Mouse (Mus musculus): ENCODE measurements around the gene Bicd1. TPM values are rescaled to one million over a fixed set of nuclear protein-coding genes. Genes with fewer than 3 reads are reported as not detected.
A peak's percentile ranks its signal among the peaks of the same experiment; 100 is the strongest.

Gene Bicd1
- total RNA-seq, 2 experiments from 2014 or later: 1.9 to 6.3 TPM

GRCm38 (mm10) chr6:149495925-149496324 is 87.2 kb downstream of the Bicd1 start:
- ATAC-seq (replicated peaks; ENCODE audit: low FRiP score, poor library complexity, severe bottlenecking): no peak

DNA sequence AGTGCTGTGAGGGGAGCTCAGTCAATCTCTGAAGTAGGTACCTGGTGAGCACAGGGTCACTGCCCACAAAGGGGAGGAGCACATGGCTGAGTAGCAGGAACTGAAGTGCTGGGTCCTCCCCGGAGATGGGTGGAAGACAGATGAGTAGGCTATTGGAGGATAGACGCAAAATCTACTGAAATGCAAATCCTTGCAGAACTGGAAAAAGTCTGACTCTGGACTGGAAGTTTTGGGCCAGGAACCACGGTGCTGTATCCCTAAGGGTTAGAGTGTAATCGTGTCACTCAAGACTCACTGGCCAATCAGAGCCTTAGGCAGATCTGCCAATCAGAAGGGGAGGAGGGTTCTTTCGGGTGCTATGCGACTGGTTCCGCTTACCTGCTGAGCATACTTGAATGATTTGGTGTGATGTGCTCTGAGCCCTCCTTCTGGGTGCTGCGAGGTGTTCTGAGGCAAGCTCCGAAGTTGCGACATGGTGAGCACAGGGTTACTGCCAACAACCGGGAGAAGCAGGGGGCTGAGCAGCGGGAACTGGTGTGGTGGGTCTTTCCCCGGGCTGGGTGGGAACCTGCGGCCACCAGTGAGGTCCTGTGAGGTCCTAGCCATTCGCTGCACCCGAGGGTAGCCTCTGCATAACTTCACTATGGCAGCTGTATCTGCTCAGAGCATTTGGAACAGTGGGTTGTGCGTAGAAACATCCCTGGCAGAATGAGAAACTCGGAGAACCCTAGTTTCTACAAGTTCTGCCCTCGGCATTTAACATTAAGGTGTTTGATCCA is 157.2 kb downstream of the Bicd1 start:
- ATAC-seq (replicated peaks; ENCODE audit: low FRiP score, poor library complexity, severe bottlenecking): peak; percentile 65

DNA sequence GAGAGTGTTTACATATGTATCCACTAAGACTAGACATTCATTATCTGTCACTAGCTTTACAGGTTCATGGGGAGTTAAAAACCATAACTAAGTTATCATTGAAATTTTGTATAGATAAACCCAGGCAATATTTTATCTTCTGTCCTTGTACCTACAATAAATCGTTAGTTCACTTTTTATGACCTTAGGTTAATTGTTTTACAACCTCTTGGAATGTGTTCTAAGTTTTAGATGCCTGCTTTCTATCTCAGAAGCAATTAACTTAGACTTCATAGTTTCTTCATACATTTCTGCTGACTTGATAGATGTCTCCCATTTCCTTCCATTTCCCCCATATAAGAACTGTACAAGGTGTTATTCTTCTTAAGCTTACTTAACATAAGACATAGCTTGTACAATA is 158.5 kb downstream of the Bicd1 start:
- no peak for ATAC-seq (replicated peaks; ENCODE audit: low FRiP score, poor library complexity, severe bottlenecking)

DNA sequence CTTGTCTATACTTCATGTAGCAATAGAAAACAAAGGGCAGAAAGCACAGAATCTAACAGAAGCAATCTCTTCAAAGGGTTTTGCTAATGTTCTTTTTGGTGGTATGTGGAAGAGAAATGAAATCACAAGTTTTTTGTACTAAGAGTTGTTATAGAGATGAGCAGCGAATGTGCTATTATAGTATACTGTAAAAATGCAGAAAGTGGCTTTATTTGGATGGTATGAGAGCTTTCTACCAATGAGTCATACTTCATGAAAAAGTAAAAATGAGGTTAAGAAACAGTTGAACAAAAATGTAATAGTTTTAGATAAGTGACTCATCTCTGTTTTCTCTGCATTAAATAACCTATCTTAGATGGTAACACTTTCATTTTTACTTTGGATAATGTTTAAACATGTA is 165.6 kb downstream of the Bicd1 start:
- ATAC-seq (replicated peaks; ENCODE audit: low FRiP score, poor library complexity, severe bottlenecking): no peak

GRCm38 (mm10) chr6:149580053-149580452 is 171.4 kb downstream of the Bicd1 start:
- no peak for ATAC-seq (replicated peaks; ENCODE audit: low FRiP score, poor library complexity, severe bottlenecking)

DNA sequence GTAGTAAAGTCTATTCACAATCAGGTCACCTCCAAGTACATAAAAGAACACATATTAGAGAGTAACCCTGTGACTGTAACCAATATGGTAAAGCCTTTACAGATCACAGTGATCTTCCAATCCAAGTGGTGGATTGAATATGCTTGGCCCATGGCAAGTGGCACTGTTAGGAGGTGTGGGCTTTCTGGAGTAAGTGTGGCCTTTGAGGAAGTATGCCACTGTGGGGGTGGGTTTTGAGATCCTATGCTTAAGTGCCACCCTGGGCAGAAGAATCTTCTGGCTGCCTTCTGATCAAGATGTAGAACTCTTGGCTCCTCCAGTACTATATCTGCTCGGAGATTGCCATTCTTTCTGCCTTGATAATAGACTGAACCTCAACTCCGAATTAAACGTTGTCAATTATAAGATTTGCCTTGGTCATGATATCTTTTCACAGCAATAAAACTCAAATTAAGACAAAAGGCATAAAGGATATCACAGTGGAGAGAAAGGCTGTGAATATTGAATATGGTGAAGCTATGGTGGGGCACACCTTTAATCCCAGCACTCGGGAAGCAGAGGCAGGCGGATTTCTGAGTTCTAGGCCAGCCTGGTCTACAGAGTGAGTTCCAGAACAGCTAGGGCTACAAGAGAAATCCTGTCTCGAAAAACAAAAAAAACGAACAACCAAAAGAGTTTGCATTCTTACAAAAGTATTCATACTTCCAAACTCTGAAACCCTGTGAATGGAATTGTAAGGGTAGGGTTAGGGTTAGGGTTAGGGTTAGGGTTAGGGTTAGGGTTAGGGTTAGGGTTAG is 177.2 kb downstream of the Bicd1 start:
- no peak for ATAC-seq (replicated peaks; ENCODE audit: low FRiP score, poor library complexity, severe bottlenecking)

Other genes starting within 250 kb of the Bicd1 start
- 19.4 and 26.5 TPM in 2 replicates for gene Amn1, start 220.2 kb upstream of the Bicd1 start, total RNA-seq (2015; ENCODE audit: low replicate concordance)
- 11.9 and 14.4 TPM in 2 replicates for gene Amn1, start 220.2 kb upstream of the Bicd1 start, total RNA-seq (2017; ENCODE audit: low replicate concordance)
- 232 and 275 TPM in 2 replicates for gene Resf1, start 99.5 kb upstream of the Bicd1 start, total RNA-seq (2015; ENCODE audit: low replicate concordance)
- gene Resf1, start 99.5 kb upstream of the Bicd1 start, total RNA-seq (2017; ENCODE audit: low replicate concordance): 271 and 321 TPM in 2 replicates

Measured in erythroblast, adult 5-6 weeks (primary cell).